28 mouse cellular contexts compared by ENCODE assay signal in the genomic region with DNA sequence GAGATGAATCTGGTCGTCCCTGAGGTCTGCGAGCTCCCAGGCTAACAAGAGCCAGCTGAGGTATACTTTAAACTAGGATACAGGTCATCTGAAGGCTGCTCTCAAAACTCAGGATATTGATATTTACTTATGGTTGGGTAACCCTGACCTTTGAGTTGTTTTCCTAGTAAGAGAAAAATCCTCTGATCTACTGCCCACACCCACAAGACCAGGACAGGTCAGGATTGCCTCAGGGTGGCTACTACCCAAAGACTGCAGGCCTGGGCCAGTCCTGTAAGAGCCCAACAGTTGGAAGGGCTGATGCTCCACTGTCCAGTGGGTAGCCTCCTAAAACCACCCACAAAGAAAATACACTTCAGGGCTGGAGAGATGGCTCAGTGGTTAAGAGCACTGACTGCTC. TPM values are rescaled to one million over a fixed set of nuclear protein-coding genes. Genes with fewer than 3 reads are reported as not detected.
DNase-seq lines count a peak whose midpoint lies in the region; ATAC-seq and TF ChIP-seq lines count a peak whose summit lies in the region.
"Had no signal": no experiment of that assay in that cellular context is flagged by ENCODE, and none has a peak within 500 bp of the region (broad histone marks: within the 10 kb centered on the region; RNA-seq: fewer than 3 reads in every experiment).

No protein-coding gene starts in this region.

- no peak overlapping the region for H3K4me2 ChIP-seq in midbrain, embryonic 13.5 days (replicated peaks)
- H3K4me2 ChIP-seq in liver, embryonic 12.5 days = no peak overlapping the region
- H3K4me2 ChIP-seq in liver, postnatal 0 days (ENCODE audit: low read depth, low read length) = no peak overlapping the region
- no peak overlapping the region for H3K4me2 ChIP-seq in midbrain, embryonic 14.5 days (ENCODE audit: low read length)
- H3K4me2 ChIP-seq: forebrain, embryonic 12.5 days; hindbrain, embryonic 15.5 days; limb, embryonic 15.5 days had no signal

- peaks cover 6% of the 10 kb centered on the region; the same call in 1 of the 2 replicates for H3K4me1 ChIP-seq in midbrain, embryonic 10.5 days
- 0 out of 2 replicates have a peak, but pooled peaks cover 3% of the 10 kb centered on the region for H3K4me1 ChIP-seq in midbrain, embryonic 13.5 days (replicated peaks)
- 0 out of 2 replicates have a peak, but pooled peaks cover 4% of the 10 kb centered on the region for H3K4me1 ChIP-seq in liver, embryonic 12.5 days
- no peaks in the 10 kb centered on the region for H3K4me1 ChIP-seq in liver, postnatal 0 days (ENCODE audit: insufficient read depth)
- no peaks in the 10 kb centered on the region for H3K4me1 ChIP-seq in midbrain, embryonic 14.5 days (ENCODE audit: control insufficient read depth, insufficient read depth, low read length)
- H3K4me1 ChIP-seq: forebrain, embryonic 12.5 days; hindbrain, embryonic 15.5 days; limb, embryonic 15.5 days had no signal

- H3K27ac ChIP-seq in midbrain, embryonic 10.5 days (replicated peaks) = no peak overlapping the region
- H3K27ac ChIP-seq in midbrain, embryonic 13.5 days = no peak overlapping the region
- H3K27ac ChIP-seq in liver, embryonic 12.5 days = no peak overlapping the region
- H3K27ac ChIP-seq in liver, postnatal 0 days (ENCODE audit: low read depth) = peak overlapping the region; percentile 75
- H3K27ac ChIP-seq in midbrain, embryonic 14.5 days (replicated peaks; ENCODE audit: low read depth, low read length) = no peak overlapping the region
- H3K27ac ChIP-seq: forebrain, embryonic 12.5 days; hindbrain, embryonic 10.5 days; hindbrain, embryonic 15.5 days; limb, embryonic 10.5 days; limb, embryonic 15.5 days; macrophage had no signal

- H3K4me3 ChIP-seq in midbrain, embryonic 10.5 days = no peak overlapping the region
- H3K4me3 ChIP-seq in midbrain, embryonic 13.5 days (replicated peaks) = no peak overlapping the region
- H3K4me3 ChIP-seq in liver, embryonic 12.5 days = no peak overlapping the region
- no peak overlapping the region for H3K4me3 ChIP-seq in liver, postnatal 0 days (ENCODE audit: low read depth, low read length)
- no peak overlapping the region for H3K4me3 ChIP-seq in midbrain, embryonic 14.5 days (replicated peaks; ENCODE audit: low read depth, low read length)
- H3K4me3 ChIP-seq: erythroblast, embryonic 14.5 days; forebrain, embryonic 12.5 days; hindbrain, embryonic 10.5 days; hindbrain, embryonic 15.5 days; limb, embryonic 10.5 days; limb, embryonic 15.5 days had no signal

- no peak for ATAC-seq in midbrain, embryonic 13.5 days
- ATAC-seq in liver, embryonic 12.5 days = peak; percentile 72
- peak; percentile 99 for ATAC-seq in liver, postnatal 0 days
- no peak for ATAC-seq in midbrain, embryonic 14.5 days (ENCODE audit: low FRiP score, low TSS enrichment)
- ATAC-seq: activated CD4-positive, CD25-positive, alpha-beta regulatory T cell, adult 4 months; forebrain, postnatal 0 days; inflammation-experienced regulatory T-cells, adult 6 months; midbrain, embryonic 16.5 days had no signal

- DNase-seq in midbrain, embryonic 10.5 days (ENCODE audit: low spot score) = peak; percentile 5
- DNase-seq in liver, postnatal 0 days = peak; percentile 50
- no peak for DNase-seq in spleen, adult 12 weeks (ENCODE audit: low spot score)
- DNase-seq in thymus, adult 18-20 months = no peak
- DNase-seq in midbrain, embryonic 14.5 days = no peak
- DNase-seq: adrenal gland, adult 8-10 months; B cell, adult 2 months; cerebellum, adult 2 months; cerebellum, postnatal 14 days; forebrain, postnatal 0 days; gastrocnemius, postnatal 10 days; heart, postnatal 14 days; kidney, postnatal 4 days; layer of hippocampus, adult 9-11 months; right cerebral cortex, adult 18-20 months; thymus, postnatal 14 days had no signal

- H3K36me3 ChIP-seq in midbrain, embryonic 10.5 days = no peaks in the 10 kb centered on the region
- H3K36me3 ChIP-seq in midbrain, embryonic 13.5 days = no peaks in the 10 kb centered on the region
- no peaks in the 10 kb centered on the region for H3K36me3 ChIP-seq in liver, embryonic 12.5 days
- no peaks in the 10 kb centered on the region for H3K36me3 ChIP-seq in liver, postnatal 0 days (replicated peaks; ENCODE audit: insufficient read depth, low read length)
- H3K36me3 ChIP-seq in midbrain, embryonic 14.5 days (ENCODE audit: control insufficient read depth, insufficient read depth, low read length) = no peaks in the 10 kb centered on the region
- H3K36me3 ChIP-seq: forebrain, embryonic 12.5 days; hindbrain, embryonic 10.5 days; hindbrain, embryonic 15.5 days; limb, embryonic 10.5 days; limb, embryonic 15.5 days had no signal

- 77% methylated on average over 2 of the region's 2 CpGs for WGBS in midbrain, embryonic 10.5 days
- 88% methylated on average over 2 of the region's 2 CpGs for WGBS in midbrain, embryonic 13.5 days
- 48% methylated on average over 2 of the region's 2 CpGs for WGBS in liver, embryonic 12.5 days (ENCODE audit: insufficient replicate concordance)
- WGBS in liver, postnatal 0 days (ENCODE audit: insufficient replicate concordance) = 58% methylated on average over 2 of the region's 2 CpGs
- 80% methylated on average over 2 of the region's 2 CpGs for WGBS in midbrain, embryonic 14.5 days

- peak; percentile 86 for TF ChIP-seq EP300 in liver, postnatal 0 days (IDR thresholded peaks at IDR 0.05; ENCODE audit: low read depth)

- H3K27me3 ChIP-seq in midbrain, embryonic 10.5 days (ENCODE audit: low read depth, poor library complexity, severe bottlenecking) = no peaks in the 10 kb centered on the region
- no peaks in the 10 kb centered on the region for H3K27me3 ChIP-seq in midbrain, embryonic 13.5 days
- H3K27me3 ChIP-seq in liver, embryonic 12.5 days (replicated peaks) = no peaks in the 10 kb centered on the region
- no peaks in the 10 kb centered on the region for H3K27me3 ChIP-seq in liver, postnatal 0 days (ENCODE audit: insufficient read depth, low read length)
- H3K27me3 ChIP-seq in midbrain, embryonic 14.5 days (ENCODE audit: control insufficient read depth, insufficient read depth, low read length) = no peaks in the 10 kb centered on the region
- H3K27me3 ChIP-seq: forebrain, embryonic 12.5 days; hindbrain, embryonic 15.5 days; limb, embryonic 15.5 days had no signal

- peaks cover 6% of the 10 kb centered on the region; the same call in 1 of the 2 replicates for H3K9me3 ChIP-seq in midbrain, embryonic 10.5 days (replicated peaks)
- 0 out of 2 replicates have a peak, but pooled peaks cover 6% of the 10 kb centered on the region for H3K9me3 ChIP-seq in midbrain, embryonic 13.5 days
- H3K9me3 ChIP-seq in liver, embryonic 12.5 days (replicated peaks) = 0 out of 2 replicates have a peak, but pooled peaks cover 3% of the 10 kb centered on the region
- peaks cover 7% of the 10 kb centered on the region for H3K9me3 ChIP-seq in liver, postnatal 0 days (ENCODE audit: low read length)
- 0 out of 2 replicates have a peak, but pooled peaks cover 3% of the 10 kb centered on the region for H3K9me3 ChIP-seq in midbrain, embryonic 14.5 days (ENCODE audit: control insufficient read depth, low read length)
- H3K9me3 ChIP-seq: hindbrain, embryonic 15.5 days; limb, embryonic 10.5 days; limb, embryonic 15.5 days had no signal

- TF ChIP-seq CTCF in liver, postnatal 0 days (IDR thresholded peaks at IDR 0.05; ENCODE audit: low read depth) = no peak

- H3K9ac ChIP-seq in midbrain, embryonic 13.5 days (replicated peaks) = no peak overlapping the region
- H3K9ac ChIP-seq in liver, embryonic 12.5 days = no peak overlapping the region
- no peak overlapping the region for H3K9ac ChIP-seq in liver, postnatal 0 days (replicated peaks)
- H3K9ac ChIP-seq in midbrain, embryonic 14.5 days (replicated peaks; ENCODE audit: low read length) = no peak overlapping the region
- H3K9ac ChIP-seq: forebrain, embryonic 12.5 days; forebrain, postnatal 0 days; hindbrain, embryonic 15.5 days; limb, embryonic 15.5 days had no signal

RNA-seq across cellular contexts. Expression of gene Bdh1, which starts 22.8 kb away (rescaled TPM):
- polyA plus RNA-seq in midbrain, embryonic 10.5 days (2016; fragmentation: Nextera tagmentation; extraction: Ambion mirVana) = 11.2 and 15.2 TPM in 2 replicates
- 67.7 and 68.7 TPM in 2 replicates for polyA plus RNA-seq in midbrain, embryonic 13.5 days (2015; fragmentation: Nextera tagmentation; extraction: Ambion mirVana)
- 45.8 and 46.6 TPM in 2 replicates for polyA plus RNA-seq in liver, embryonic 12.5 days (2016; fragmentation: Nextera tagmentation; extraction: Ambion mirVana)
- 208 and 246 TPM in 2 replicates for polyA plus RNA-seq in liver, postnatal 0 days (2015; fragmentation: Nextera tagmentation; extraction: Ambion mirVana)
- polyA plus RNA-seq in midbrain, embryonic 14.5 days (2014; fragmentation: Nextera tagmentation; extraction: Ambion mirVana) = 76.5 and 125 TPM in 2 replicates

Comparison
In these comparisons a context has a peak if more than half of its experiments do, and no peak if none do; other contexts are left out.
1. DNase-seq: peak in midbrain, embryonic 10.5 days (single experiment) and liver, postnatal 0 days (single experiment); none in spleen, adult 12 weeks (single experiment), thymus, adult 18-20 months (0 of 2) and midbrain, embryonic 14.5 days (single experiment).
2. ATAC-seq: peak in liver, embryonic 12.5 days (single experiment) and liver, postnatal 0 days (single experiment); none in midbrain, embryonic 13.5 days (single experiment) and midbrain, embryonic 14.5 days (single experiment).